In genomic region chr6:87494339-87494738, GRCm38 (mm10) we compare ENCODE assay signal across 8 mouse cellular contexts. TPM values are rescaled to one million over a fixed set of nuclear protein-coding genes. Genes with fewer than 3 reads are reported as not detected.
DNase-seq lines count a peak whose midpoint lies in the region; ATAC-seq and TF ChIP-seq lines count a peak whose summit lies in the region.

No protein-coding gene starts in this region.

- H3K36me3 ChIP-seq in liver, embryonic 11.5 days (ENCODE audit: control insufficient read depth, insufficient read depth, low read length) = no peaks in the 10 kb centered on the region
- no peaks in the 10 kb centered on the region for H3K36me3 ChIP-seq in heart, postnatal 0 days (replicated peaks; ENCODE audit: control insufficient read depth, insufficient read depth, low read length)
- no peaks in the 10 kb centered on the region for H3K36me3 ChIP-seq in liver, embryonic 14.5 days (replicated peaks; ENCODE audit: control insufficient read depth, insufficient read depth, low read depth)
- H3K36me3 ChIP-seq in small intestine, adult 2 months (ENCODE audit: control insufficient read depth, insufficient read depth, low read length) = no peaks in the 10 kb centered on the region
- no peaks in the 10 kb centered on the region for H3K36me3 ChIP-seq in forebrain, embryonic 13.5 days (ENCODE audit: poor library complexity, severe bottlenecking)

- WGBS in liver, embryonic 11.5 days = 38% methylated on average over 9 of the region's 9 CpGs
- WGBS in heart, postnatal 0 days = 59% methylated on average over 9 of the region's 9 CpGs
- 19% methylated on average over 9 of the region's 9 CpGs for WGBS in liver, embryonic 14.5 days (ENCODE audit: insufficient replicate concordance)
- WGBS in small intestine, adult 2 months = 61% methylated on average over 9 of the region's 9 CpGs
- WGBS in forebrain, embryonic 13.5 days = 82% methylated on average over 9 of the region's 9 CpGs

- peaks cover 14% of the 10 kb centered on the region for H3K4me1 ChIP-seq in liver, embryonic 11.5 days (replicated peaks; ENCODE audit: control insufficient read depth, insufficient read depth, low read length)
- H3K4me1 ChIP-seq in heart, postnatal 0 days (ENCODE audit: control insufficient read depth, insufficient read depth) = no peaks in the 10 kb centered on the region
- H3K4me1 ChIP-seq in liver, embryonic 14.5 days (replicated peaks; ENCODE audit: control insufficient read depth in 2 of 2, insufficient read depth in 2 of 2, low read length in 1 of 2) = peaks cover 0 to 8% of the 10 kb centered on the region in 2 experiments
- no peaks in the 10 kb centered on the region for H3K4me1 ChIP-seq in small intestine, adult 2 months (ENCODE audit: control insufficient read depth, insufficient read depth, insufficient read length, low read length)
- H3K4me1 ChIP-seq in forebrain, embryonic 13.5 days = no peaks in the 10 kb centered on the region

- no peak for TF ChIP-seq EP300 in heart, postnatal 0 days (IDR thresholded peaks at IDR 0.05; ENCODE audit: low read depth)
- TF ChIP-seq EP300 in liver, embryonic 14.5 days (IDR thresholded peaks at IDR 0.05; ENCODE audit: low read depth) = no peak

- no peak for ATAC-seq in liver, embryonic 11.5 days (replicated peaks; ENCODE audit: low FRiP score)
- ATAC-seq in heart, postnatal 0 days (ENCODE audit: insufficient read depth, low read depth) = no peak
- no peak for ATAC-seq in liver, embryonic 14.5 days (ENCODE audit: insufficient read depth)
- no peak for ATAC-seq in forebrain, embryonic 13.5 days

- peak overlapping the region; percentile 37; the same call in 1 of the 2 replicates for H3K4me3 ChIP-seq in liver, embryonic 11.5 days (ENCODE audit: low read depth, low read length)
- peak overlapping the region; percentile 35; the same call in 1 of the 2 replicates for H3K4me3 ChIP-seq in heart, postnatal 0 days (ENCODE audit: low read depth, low read length)
- H3K4me3 ChIP-seq in liver, embryonic 14.5 days (ENCODE audit: insufficient read depth in 1 of 2, low read depth in 2 of 2, low read length in 2 of 2) = peak overlapping the region in 1 of 2 experiments; percentile 2; a peak in 1 of 4 replicates
- 0 out of 2 replicates have a peak overlapping the region, but pooled peaks have one; percentile 19 for H3K4me3 ChIP-seq in small intestine, adult 2 months (ENCODE audit: low read depth, low read length)
- no peak overlapping the region for H3K4me3 ChIP-seq in forebrain, embryonic 13.5 days

- TF ChIP-seq POLR2A in small intestine, adult 2 months (IDR thresholded peaks at IDR 0.05; ENCODE audit: low read depth, low read length) = no peak

- TF ChIP-seq CTCF in heart, postnatal 0 days (IDR thresholded peaks at IDR 0.05; ENCODE audit: low read depth) = no peak
- TF ChIP-seq CTCF in liver, embryonic 14.5 days (IDR thresholded peaks at IDR 0.05; ENCODE audit: low read depth) = no peak
- TF ChIP-seq CTCF in small intestine, adult 2 months (IDR thresholded peaks at IDR 0.05; ENCODE audit: extremely low read depth, insufficient read length, insufficient replicate concordance, low read depth, low read length) = no peak

- no peak for DNase-seq in liver, embryonic 11.5 days (ENCODE audit: low spot score)
- no peak for DNase-seq in liver
- DNase-seq in heart, postnatal 0 days (ENCODE audit: low spot score) = no peak
- DNase-seq in liver, embryonic 14.5 days (ENCODE audit: low read depth in 3 of 3, low spot score in 3 of 3) = no peak
- no peak for DNase-seq in layer of hippocampus, adult 9-10 months (ENCODE audit: low spot score)
- DNase-seq in frontal cortex, postnatal 14 days (ENCODE audit: low spot score in 2 of 2) = no peak

- no peak overlapping the region for H3K9ac ChIP-seq in liver, embryonic 11.5 days (ENCODE audit: low read depth, low read length)
- H3K9ac ChIP-seq in heart, postnatal 0 days (replicated peaks; ENCODE audit: low read depth, low read length) = no peak overlapping the region
- no peak overlapping the region for H3K9ac ChIP-seq in liver, embryonic 14.5 days (replicated peaks)
- no peak overlapping the region for H3K9ac ChIP-seq in forebrain, embryonic 13.5 days

- peak overlapping the region; percentile 58 for H3K4me2 ChIP-seq in liver, embryonic 11.5 days
- H3K4me2 ChIP-seq in heart, postnatal 0 days (ENCODE audit: low read depth, low read length) = peak overlapping the region; percentile 41
- H3K4me2 ChIP-seq in liver, embryonic 14.5 days (ENCODE audit: low read depth) = peak overlapping the region; percentile 20
- no peak overlapping the region for H3K4me2 ChIP-seq in forebrain, embryonic 13.5 days

- H3K9me3 ChIP-seq in liver, embryonic 11.5 days (ENCODE audit: control insufficient read depth, low read length) = no peaks in the 10 kb centered on the region
- H3K9me3 ChIP-seq in heart, postnatal 0 days (replicated peaks; ENCODE audit: control insufficient read depth, low read length) = no peaks in the 10 kb centered on the region
- H3K9me3 ChIP-seq in liver, embryonic 14.5 days (ENCODE audit: control insufficient read depth, low read length) = no peaks in the 10 kb centered on the region
- H3K9me3 ChIP-seq in forebrain, embryonic 13.5 days (replicated peaks) = no peaks in the 10 kb centered on the region

- no peak overlapping the region for H3K27ac ChIP-seq in liver, embryonic 11.5 days (ENCODE audit: low read depth, low read length)
- no peak overlapping the region for H3K27ac ChIP-seq in heart, postnatal 0 days (ENCODE audit: low read depth)
- H3K27ac ChIP-seq in liver, embryonic 14.5 days = no peak overlapping the region
- no peak overlapping the region for H3K27ac ChIP-seq in small intestine, adult 2 months (ENCODE audit: insufficient read depth, low read depth, low read length)
- no peak overlapping the region for H3K27ac ChIP-seq in forebrain, embryonic 13.5 days

- no peaks in the 10 kb centered on the region for H3K27me3 ChIP-seq in liver, embryonic 11.5 days (replicated peaks; ENCODE audit: control insufficient read depth, insufficient read depth, low read length)
- peaks cover 24% of the 10 kb centered on the region; the same call in 1 of the 2 replicates for H3K27me3 ChIP-seq in heart, postnatal 0 days (ENCODE audit: control insufficient read depth, insufficient read depth, low read length)
- H3K27me3 ChIP-seq in liver, embryonic 14.5 days (ENCODE audit: control insufficient read depth, insufficient read depth, low read length) = no peaks in the 10 kb centered on the region; the same call in 1 of the 2 replicates
- H3K27me3 ChIP-seq in small intestine, adult 2 months (ENCODE audit: control insufficient read depth, insufficient read depth, low read length) = no peaks in the 10 kb centered on the region
- H3K27me3 ChIP-seq in forebrain, embryonic 13.5 days = no peaks in the 10 kb centered on the region

RNA-seq across cellular contexts. Expression of gene Arhgap25, which starts 38.7 kb away (rescaled TPM):
- 6.9 and 7.9 TPM in 2 replicates for polyA plus RNA-seq in liver, embryonic 11.5 days (2014; fragmentation: Nextera tagmentation; extraction: Ambion mirVana)
- 1.6 and 3.2 TPM in 2 replicates for total RNA-seq in heart, postnatal 0 days (2014; rRNA removed; ENCODE audit: low replicate concordance)
- 3.2 TPM in 2 replicates for polyA plus RNA-seq in heart, postnatal 0 days (2015; fragmentation: Nextera tagmentation; extraction: Ambion mirVana)
- 1.2 and 1.5 TPM in 2 replicates for polyA plus RNA-seq in liver, embryonic 14.5 days (2012; rRNA removed)
- polyA plus RNA-seq in liver, embryonic 14.5 days (2014; fragmentation: Nextera tagmentation; extraction: Ambion mirVana) = 2.3 and 2.6 TPM in 2 replicates
- polyA plus RNA-seq in small intestine, adult 2 months (2012; rRNA removed) = 0.85 and 1.9 TPM in 2 replicates
- 1.2 and 1.8 TPM in 2 replicates for polyA plus RNA-seq in forebrain, embryonic 13.5 days (2015; fragmentation: Nextera tagmentation; extraction: Ambion mirVana)
